Mouse (Mus musculus) fibroblast of lung, adult 2 months (primary cell): ENCODE measurements around the gene Gadd45b.

Experiments
- DNase-seq: peaks from one replicate; pipeline ENCODE4 v3.0.0-alpha.2; 2011; ENCODE audit warnings: low read depth

The Gadd45b gene

GRCm38 (mm10) chr10:80956385-80956784 lies 26.5 kb downstream of the Gadd45b start:
- DNase-seq, result no peak

GRCm38 (mm10) chr10:80956901-80957300 lies 27.0 kb downstream of the Gadd45b start:
- no peak for DNase-seq

GRCm38 (mm10) chr10:80957791-80958190 lies 27.9 kb downstream of the Gadd45b start:
- no peak for DNase-seq

- no peak for DNase-seq
Measured at GRCm38 (mm10) chr10:80958979-80959637, 29.2 kb downstream of the Gadd45b start.

GRCm38 (mm10) chr10:80960551-80961508 lies 31.0 kb downstream of the Gadd45b start:
- DNase-seq, result no peak

- DNase-seq, result no peak
Measured at GRCm38 (mm10) chr10:80962051-80962472, 32.2 kb downstream of the Gadd45b start.

GRCm38 (mm10) chr10:80962585-80962984 lies 32.7 kb downstream of the Gadd45b start:
- no peak for DNase-seq

- DNase-seq, result no peak
Measured at GRCm38 (mm10) chr10:80963031-80963975, 33.4 kb downstream of the Gadd45b start.

GRCm38 (mm10) chr10:80966296-80966695 lies 36.4 kb downstream of the Gadd45b start:
- no peak for DNase-seq

- no peak for DNase-seq
Measured at GRCm38 (mm10) chr10:80967101-80967656, 37.3 kb downstream of the Gadd45b start.

- DNase-seq, result no peak
Measured at GRCm38 (mm10) chr10:80968106-80968505, 38.2 kb downstream of the Gadd45b start.

GRCm38 (mm10) chr10:80969298-80969697 lies 39.4 kb downstream of the Gadd45b start:
- no peak for DNase-seq

- no peak for DNase-seq
Measured at GRCm38 (mm10) chr10:80970159-80970558, 40.3 kb downstream of the Gadd45b start.

- DNase-seq, result no peak
Measured at GRCm38 (mm10) chr10:80971533-80971932, 41.7 kb downstream of the Gadd45b start.

- DNase-seq, result no peak
Measured at GRCm38 (mm10) chr10:80972071-80972987, 42.5 kb downstream of the Gadd45b start.

- DNase-seq, result no peak
Measured at GRCm38 (mm10) chr10:80973722-80974121, 43.8 kb downstream of the Gadd45b start.

- DNase-seq, result no peak
Measured at GRCm38 (mm10) chr10:80975478-80975877, 45.6 kb downstream of the Gadd45b start.

- DNase-seq, result no peak
Measured at GRCm38 (mm10) chr10:80981564-80982112, 51.8 kb downstream of the Gadd45b start.
